Mouse (Mus musculus) ovary, adult 18-20 months (tissue): ENCODE results near the gene Vezt.
A peak's percentile ranks its signal among the peaks of the same experiment; 100 is the strongest.

Experiments used
- DNase-seq: peaks from one replicate; pipeline ENCODE4 v3.0.0; 2022; ENCODE audit warnings: low spot score, mixed read lengths

The Vezt gene

DNA sequence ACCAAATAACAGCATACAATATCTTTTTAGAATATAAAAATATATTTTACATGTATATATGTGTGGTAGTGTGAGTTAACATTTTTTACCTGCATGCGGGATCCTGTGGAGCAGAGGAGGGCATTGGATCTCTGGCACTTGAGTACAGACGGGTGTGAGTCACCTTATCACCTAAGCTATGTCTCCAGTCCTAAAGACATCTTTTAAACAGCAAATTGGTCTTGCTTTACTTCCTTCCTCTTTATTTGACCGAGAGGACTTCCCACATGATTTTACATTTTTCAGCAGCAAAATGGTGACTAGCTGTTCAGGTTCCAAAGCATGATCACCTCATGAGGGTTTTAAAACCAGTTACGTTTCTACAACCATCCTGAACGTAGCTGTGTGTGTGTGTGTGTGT lies 124.3 kb downstream of the Vezt start:
- DNase-seq: no peak

DNA sequence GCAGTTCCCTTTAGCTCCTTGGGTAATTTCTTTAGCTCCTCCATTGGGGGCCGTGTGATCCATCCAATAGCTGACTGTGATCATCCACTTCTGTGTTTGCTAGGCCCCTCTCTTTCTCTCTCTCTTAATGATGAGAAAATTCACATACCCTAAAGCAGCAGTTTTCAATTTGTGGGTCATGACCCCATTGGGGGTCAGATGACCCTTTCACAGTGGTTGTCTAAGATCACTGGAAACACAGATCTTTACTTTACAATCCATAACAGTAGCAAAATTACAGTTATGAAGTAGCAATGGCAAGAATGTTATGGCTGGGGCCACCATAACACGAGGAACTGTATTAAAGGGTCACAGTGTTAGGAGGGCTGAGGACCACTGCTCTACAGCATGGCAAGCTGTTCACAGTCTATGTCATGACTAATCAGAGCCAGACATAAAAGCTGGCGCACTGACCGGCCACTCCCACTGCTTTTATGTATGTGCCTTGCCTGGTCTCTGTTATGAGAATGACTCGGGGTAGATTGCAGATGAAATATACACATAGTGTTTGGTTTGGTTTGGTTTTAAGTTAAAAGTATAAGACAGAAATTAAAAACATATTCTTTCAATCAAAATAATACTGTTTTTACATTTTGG lies 125.7 kb downstream of the Vezt start:
- no peak for DNase-seq

DNA sequence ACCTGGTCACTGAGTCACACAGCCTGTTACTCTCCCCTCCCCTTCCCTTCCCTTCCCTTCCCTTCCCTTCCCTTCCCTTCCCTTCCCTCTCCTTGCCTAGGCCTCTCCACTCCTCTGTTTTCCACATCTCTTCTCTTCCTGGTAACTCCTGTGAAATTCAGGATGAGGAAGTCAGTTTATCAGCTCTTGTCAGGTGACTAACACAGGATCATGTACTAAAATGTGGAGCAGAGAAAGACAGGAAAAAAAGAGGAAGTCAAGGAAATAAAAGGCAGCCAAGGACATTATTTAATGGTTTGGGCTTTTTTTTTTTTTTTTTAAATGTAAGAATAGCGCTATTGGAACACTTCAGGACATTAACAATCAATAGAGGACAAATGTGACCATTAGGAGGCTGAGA lies 126.6 kb downstream of the Vezt start:
- DNase-seq: no peak

DNA sequence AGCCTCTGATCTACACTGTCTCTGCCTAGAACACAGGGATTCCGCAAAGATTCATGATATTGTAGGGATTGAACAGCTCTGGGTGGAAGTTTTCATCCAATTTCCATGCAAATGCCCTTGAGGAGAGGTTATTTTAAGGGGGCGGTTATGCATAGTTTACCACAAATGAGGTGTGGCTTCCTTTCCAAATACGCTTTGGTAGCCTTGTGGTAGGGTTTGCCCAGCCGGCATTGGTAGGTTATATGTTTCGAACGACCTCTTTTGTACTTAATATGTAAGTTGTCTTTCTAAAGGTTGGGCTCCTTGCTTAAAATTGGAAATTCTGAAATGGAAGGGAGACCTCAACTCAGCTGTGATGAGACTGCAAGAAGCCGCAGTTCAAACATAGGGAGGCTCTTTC lies 127.1 kb downstream of the Vezt start:
- no peak for DNase-seq

DNA sequence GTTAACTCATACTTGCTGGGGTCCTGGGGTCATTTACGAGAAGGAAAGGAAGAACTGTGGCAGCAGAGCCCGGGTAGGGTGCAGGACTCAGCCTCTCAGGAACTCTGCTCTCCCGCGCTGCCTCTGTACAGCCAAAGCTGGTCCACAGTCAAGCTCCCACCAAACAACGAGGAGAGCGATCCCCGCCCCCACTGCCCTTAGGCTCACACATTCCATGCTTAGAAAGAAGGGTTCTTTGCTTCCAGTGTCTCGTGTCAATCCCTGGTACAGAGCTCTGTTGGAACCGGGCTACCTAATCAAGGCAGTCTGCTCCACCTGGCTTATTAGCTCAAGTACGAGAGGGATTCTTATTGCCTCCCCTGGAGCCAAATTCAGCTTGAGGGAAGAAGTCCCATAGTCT lies 128.2 kb downstream of the Vezt start:
- no peak for DNase-seq

DNA sequence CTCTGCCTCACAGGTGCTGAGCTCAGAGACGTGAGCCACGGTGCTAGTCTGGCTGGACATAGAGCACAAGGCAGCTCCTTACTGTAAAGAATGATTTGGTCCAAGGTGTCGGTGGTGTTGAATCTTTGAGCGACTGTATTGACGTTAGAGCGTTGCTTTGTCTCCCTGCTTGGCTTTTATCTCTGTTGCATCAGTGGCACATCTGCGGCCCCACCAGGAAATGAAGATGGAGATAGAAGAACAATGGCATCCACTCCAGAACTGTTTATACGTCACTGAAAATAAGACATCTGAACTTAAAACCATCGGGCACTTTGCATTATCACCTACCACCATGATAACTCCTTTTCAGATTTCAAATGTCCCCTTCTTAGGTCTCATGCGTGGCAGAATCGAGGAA lies 135.7 kb downstream of the Vezt start:
- DNase-seq: no peak

DNA sequence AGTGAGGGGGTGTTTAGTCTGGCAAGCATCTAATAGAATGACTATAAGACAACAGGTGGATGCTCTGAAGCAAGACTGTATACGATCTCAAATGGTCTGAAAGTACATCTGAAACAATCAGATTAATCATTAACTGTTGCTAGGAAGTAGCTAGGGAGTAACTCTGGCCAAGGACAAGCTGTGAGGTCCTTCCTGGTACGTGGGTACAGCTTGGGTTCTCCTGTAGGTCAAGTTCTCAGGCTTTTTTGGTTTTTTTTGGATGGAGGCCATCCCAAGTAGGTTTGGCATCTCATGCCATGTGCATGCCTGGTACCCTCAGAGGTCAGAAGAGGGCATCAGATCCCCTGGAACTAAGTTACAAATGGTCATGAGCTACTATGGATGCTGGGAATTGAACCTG lies 136.3 kb downstream of the Vezt start:
- DNase-seq: no peak

DNA sequence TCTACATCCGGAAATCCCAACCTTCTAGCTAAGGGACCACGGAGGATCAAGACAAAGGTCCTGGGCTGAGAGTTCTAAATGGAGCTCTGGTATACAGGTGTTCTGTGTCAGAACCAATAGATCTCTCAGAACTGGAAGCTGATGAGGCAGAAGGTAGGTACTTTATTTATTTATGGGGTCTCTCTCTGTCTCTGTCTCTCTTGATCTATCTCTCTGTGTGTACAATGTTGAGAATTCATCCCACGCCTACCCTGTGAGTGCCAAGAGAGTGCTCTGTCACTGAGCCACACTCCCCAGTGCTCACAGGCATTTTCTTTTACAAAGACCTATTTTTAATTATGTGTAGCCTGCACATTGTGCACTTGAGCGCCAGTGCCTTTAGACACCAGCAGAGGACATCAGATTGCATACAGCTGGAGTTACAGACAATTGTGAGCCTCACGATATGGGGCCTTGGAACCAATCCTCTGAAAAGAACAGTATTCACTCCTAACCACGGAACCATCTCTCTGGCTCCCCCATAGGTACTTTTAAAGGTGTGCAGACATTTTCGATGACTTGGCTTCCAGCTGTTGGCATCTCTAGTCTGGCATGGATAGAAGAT lies 138.5 kb downstream of the Vezt start, which contains the start of gene Metap2:
TSS of gene Metap2 (minus strand) at position 51 of the 604 bp plus-strand sequence.
- no peak for DNase-seq

DNA sequence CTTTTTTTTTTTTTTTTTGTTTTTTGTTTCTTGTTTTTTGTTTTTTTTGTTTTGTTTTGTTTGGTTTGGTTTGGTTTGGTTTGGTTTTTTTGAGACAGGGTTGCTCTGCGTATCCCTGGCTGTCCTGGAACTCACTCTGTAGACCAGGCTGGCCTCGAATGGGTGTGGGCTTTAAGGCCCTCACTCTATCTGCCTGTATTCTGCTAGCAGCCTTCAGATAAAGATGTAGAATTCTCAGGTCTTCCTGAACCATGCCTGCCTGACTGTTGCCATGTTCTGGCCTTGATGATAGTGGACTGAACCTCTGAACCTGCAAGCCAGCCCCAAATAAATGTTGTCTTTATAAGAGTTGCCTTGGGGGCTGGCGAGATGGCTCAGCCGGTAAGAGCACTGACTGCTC lies 143.1 kb downstream of the Vezt start:
- no peak for DNase-seq

DNA sequence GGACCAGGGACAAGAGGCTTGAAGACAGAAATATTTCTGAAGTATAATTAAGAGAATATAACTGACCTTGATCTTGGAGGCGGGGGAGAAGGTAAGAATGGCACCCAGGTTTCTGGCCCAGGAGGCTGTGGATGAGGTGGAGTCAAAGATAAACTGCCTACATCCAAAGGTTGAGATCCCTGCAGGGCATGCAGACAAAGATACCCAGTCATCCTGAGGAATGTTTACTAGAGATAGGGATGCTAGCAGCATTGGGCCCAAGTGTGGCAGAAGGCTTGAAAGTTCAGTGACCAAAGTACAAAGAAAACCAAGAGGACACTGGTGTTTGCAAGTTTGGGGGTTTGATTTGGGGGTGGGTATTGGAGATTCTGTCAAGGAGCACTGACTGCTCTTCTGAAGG lies 144.6 kb downstream of the Vezt start:
- no peak for DNase-seq

DNA sequence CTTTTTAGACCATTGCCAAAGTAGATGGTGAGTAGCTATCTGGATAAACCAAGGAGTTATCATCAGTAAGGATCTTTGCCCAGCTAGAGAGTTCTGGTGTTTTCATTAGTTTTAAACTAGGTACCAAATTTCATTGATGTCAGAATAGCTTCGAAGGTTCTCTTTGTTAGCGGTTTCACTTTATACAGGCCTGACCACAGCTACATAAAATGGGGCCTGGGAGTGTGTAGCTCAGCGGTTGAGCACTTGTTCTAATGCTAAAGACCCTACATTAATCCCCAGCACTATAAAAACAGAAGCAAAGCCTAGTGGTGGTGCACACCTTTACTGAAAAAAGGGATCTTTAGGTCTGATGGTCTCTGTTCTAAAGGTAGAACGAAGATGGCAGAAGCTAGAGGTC lies 145.1 kb downstream of the Vezt start:
- DNase-seq: no peak

DNA sequence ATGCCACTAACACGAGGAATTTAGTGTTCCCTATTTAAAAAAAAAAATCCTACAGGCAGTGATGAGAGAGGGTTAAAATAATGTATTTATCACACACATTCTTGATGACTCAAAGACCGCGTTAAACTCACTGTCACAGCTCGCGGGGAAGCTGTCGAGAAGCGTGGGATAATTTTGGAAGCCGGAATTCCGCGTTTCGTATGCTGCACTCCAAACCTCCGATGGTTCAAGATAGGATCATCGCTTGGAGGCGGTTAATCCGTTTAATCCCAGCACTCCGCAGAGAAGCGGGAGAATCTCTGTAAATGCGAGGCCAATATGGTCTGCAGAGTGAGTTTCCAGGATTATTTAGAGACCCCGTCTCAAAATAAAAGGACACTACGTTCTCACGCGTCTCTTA lies 145.6 kb downstream of the Vezt start:
- no peak for DNase-seq

DNA sequence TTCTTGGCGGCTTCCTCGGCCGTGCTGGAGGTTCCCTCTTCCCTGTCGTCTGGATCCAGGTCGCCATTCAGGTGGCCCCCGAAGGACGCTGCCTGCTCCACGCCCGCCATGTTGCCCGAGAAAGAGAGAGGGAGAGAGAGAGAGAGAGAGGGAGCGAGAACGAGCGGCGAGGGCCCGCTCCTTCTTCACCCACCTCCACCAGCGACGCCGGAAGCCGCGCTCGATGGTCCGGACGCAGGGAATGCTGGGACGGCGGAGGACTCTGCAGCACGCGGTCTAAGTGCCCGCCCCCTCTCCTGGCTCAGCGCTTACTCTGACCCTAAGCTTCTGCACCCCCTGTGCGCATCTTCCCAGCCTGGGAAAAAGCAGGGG lies 146.1 kb downstream of the Vezt start:
- DNase-seq: peak; percentile 78
